Mouse (Mus musculus) erythroblast, embryonic 14.5 days (primary cell): Measurements from ENCODE around the gene Hsd17b14.

Source experiments
- GATA1 ChIP-seq: IDR thresholded peaks from 2 replicates; pipeline ENCODE4 v1.6.1; 2012; ENCODE audit warnings: low read length, inconsistent platforms, mixed read lengths
- TAL1 ChIP-seq: IDR thresholded peaks from 3 replicates; pipeline ENCODE4 v1.6.1; 2012; ENCODE audit warnings: low read length, inconsistent platforms, mixed read lengths

DNA sequence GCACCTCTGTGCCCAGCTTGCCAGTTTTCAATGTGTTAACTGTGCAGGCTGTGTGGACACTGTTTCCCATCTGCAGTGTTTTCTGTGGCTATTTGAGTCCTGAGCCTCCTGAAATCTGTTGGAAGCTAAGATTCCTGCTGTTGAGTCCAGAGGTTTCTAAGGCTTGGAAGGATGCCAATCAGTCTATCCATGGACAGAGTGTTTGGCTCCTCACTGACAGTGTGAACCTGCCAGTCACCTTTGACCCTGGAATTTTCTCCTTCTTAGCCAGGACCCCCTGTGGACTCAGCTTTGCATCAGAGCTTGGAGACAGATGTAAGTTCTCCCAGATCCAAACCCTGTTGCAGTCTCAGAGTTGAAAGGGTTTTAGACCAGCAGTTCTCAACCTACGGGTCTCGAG is 14.5 kb upstream of the Hsd17b14 start:
- TF ChIP-seq GATA1 (no peak), TAL1 (no peak)
